Mouse (Mus musculus) left cerebral cortex, postnatal 14 days (tissue): ENCODE results near the gene Ncoa1. TPM values are rescaled to one million over a fixed set of nuclear protein-coding genes. Genes with fewer than 3 reads are reported as not detected.
"Not testable (repeated sequence)": the region's sequence is repeated elsewhere in the genome, so short reads cannot be mapped to it uniquely, and the experiment has no call there.

Experiments
- DNase-seq, 2 experiments: peaks; one replicate each; pipeline ENCODE4 v3.0.0; 2021 to 2022; ENCODE audit warnings: low spot score in 2 of 2, mixed read lengths in 1 of 2
- intact Hi-C: fragments of 180-260 bp; cut with DNase I; formaldehyde crosslinking; loops from one replicate; pipeline ENCODE4 v1.15.1; 2025
- total RNA-seq, 2 experiments: library from RNA; stranded (reverse); gene quantifications; 2 replicates each; pipeline ENCODE4 v1.2.3; 2021

Ncoa1 gene
- total RNA-seq, 2 experiments from 2014 or later = 92.0 to 95.0 TPM

GRCm38 (mm10) chr12:4358653-4359052 is 118.3 kb downstream of the Ncoa1 start:
- DNase-seq, intact Hi-C loops: not testable (repeated sequence)

DNA sequence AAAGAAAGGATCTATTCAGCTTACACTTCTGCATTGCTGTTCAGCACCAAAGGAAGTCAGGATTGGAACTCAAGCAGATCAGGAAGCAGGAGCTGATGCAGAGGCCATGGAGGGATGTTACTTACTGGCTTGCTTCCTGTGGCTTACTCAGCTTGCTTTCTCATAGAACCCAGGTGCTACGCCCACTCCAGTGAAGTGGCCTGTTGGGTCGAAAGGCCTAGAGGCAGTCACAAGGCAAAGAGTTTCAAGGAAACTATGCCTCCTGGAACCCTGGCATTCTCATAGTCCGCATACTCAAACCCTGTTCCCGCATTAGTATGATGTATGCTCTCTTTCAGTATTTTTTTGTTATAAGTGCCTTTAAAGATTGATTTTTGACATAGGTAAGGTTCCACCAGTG is 118.9 kb downstream of the Ncoa1 start:
- intact Hi-C loops = no loop called here
- no peak for DNase-seq

DNA sequence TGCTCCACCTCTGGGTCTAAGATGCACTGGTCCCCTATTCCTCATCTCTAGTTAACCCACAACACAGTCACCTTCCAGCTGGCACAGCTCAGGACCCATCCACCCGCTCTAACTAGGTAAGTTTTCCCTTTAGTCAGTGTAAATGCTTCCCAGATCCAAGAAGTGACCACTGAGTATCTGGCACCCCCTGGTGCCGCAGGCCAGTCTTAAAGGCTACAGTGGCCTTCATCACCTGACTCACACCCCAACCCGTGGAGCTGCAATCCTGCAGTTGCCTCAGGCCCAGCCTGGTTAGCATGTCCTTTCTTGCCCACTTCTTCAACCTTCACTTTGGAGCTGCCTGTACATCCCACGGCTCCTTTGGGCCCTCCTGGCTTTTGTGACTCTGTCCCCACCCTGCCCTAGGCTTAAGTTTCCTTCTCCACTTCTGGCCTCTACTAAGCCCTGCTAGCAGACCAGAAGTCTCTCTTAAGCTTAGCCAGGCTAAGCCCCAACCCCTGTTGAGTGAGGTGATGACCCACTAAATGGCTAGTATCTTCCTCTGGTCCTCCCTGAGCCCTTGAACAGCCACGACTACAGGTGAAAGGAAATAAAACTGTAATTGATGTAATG is 120.0 kb downstream of the Ncoa1 start:
- intact Hi-C loops = no loop called here
- no peak for DNase-seq

- DNase-seq = no peak
- intact Hi-C loops = no loop called here
Measured at GRCm38 (mm10) chr12:4355019-4355730, 121.8 kb downstream of the Ncoa1 start.

- DNase-seq = no peak
- intact Hi-C loops = no loop called here
Measured at GRCm38 (mm10) chr12:4343216-4343615, 133.8 kb downstream of the Ncoa1 start.

DNA sequence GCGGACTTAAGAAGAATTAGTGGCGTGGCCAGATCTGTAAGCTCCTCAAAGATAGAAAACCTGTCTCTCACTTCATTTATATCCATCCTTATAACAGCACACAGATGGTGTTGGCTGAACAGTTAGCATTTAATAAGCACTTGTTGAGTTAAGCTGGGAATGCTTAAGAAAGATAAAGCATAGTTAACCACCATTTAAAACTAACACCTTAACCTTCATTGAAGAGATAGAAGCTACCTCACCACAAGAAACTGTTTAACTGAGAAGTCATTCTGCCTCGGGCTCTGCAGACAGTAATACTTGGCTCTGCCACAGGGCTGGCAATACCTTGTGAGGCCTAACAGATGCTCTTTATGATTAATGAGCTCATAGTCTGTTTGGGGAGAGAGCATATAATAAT is 134.9 kb downstream of the Ncoa1 start:
- no peak for DNase-seq
- intact Hi-C loops = no loop called here

DNA sequence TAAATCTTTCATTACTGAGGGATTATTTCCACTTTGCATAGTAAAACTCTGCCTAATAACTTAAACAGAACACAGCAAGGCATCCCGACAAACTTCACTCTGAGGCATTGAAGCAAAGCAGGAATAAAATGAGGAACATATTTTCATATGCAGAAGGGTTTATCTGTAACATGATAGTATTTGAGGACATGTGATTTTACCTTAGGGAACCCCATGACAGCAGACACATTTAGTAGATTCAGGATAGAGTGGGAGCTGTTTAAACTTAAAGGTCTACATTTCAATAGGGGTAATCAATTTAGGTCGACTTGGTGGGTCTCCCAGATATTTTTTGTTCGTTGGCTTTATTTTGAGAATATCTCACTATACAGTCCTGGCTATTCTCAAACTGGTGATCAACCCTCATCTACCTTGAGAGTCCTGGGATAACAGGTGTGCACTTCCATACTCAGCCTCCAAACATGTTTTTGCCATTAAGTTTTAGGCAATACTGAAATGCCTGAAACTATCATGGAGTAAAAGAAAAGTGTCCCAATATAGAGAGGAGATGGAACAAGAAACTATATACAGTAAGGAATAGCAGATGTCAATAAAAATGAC is 136.6 kb downstream of the Ncoa1 start:
- DNase-seq = no peak
- intact Hi-C loops = no loop called here

GRCm38 (mm10) chr12:4323604-4324003 is 153.4 kb downstream of the Ncoa1 start:
- intact Hi-C loops = no loop called here
- no peak for DNase-seq

- no peak for DNase-seq
- intact Hi-C loops = no loop called here
Measured at GRCm38 (mm10) chr12:4322227-4322626, 154.8 kb downstream of the Ncoa1 start.

DNA sequence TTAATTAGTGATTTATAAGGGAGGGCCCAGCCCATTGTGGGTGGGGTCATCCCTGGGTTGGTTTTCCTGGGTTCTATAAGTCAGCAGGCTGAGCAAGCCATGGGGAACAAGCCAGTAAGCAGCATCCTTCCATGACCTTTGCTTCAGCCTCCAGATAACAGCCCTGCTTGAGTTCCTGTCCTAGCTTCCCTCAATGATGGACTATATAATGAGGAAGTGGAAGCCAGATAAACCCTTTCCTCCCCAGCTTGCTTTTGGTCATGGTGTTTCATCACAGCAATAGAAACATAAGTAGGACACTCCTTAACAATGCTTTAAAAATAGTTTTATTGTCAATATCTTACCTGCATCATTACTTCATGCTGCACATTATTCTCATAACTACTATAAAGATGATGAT is 163.2 kb downstream of the Ncoa1 start:
- DNase-seq = no peak
- intact Hi-C loops = no loop called here

DNA sequence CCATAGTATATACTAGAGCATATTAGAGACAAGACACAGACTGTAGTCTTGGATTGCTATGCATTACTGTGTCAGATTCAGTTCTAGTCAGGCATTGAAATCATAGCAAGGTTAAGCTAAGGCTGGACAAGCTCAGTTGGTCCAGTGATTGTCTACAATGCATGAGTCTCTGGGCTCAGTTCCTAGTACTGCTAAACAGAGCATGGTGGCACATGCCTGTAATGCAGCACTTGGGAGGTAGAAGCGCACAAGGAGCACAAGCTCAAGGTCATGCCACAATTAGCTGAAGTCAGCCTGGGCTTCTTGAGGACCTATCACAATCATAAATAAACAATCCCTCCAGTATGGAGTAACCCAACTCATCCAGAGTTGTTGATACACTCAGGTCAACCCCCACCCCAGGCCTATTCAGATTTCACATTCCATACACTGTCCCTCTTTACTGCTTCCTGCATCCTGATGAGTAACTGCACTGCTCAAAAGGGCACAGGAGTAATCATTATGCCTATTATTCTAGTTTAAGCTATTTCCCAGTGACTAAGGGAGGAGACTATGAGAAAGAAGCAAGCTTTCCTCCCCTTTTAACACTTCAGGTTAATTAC is 170.2 kb downstream of the Ncoa1 start:
- intact Hi-C loops = no loop called here
- DNase-seq = no peak

DNA sequence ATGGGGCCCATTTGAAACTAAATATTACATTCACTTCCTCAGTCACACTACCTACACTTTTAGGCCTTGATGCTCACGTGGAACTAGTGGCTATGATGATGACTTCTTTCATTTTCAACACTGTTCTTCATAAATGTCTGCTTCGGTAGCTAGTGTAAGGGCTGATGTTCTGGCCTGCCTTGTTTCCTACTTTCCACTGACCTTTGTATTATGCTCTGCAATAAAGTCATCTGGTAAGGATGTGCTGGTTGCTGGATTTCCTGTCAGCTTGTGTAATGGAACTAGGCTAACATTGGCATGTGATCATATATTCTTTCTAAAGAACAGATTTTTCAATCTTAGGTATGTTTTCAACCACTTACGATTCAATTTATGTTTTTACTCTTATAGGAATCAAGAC is 177.7 kb downstream of the Ncoa1 start:
- no peak for DNase-seq
- intact Hi-C loops = no loop called here

DNA sequence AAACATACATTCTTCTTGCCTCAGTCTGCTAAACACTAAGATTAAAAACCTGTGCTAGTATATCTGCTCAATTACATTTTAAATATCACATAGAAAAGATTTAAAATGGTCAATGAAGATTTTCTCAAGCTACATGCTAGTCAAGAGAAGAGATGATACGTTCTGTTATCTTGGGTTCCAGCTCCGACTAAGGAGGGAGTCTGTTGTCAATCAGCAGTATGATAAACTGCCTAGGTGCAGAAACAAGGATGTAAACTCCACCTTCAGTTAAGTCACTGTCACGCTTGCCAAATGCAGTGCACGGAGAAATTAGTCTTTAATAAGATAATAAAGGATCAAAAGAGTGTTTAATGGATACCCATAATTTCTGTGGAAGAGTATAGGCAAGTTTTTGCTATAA is 178.4 kb downstream of the Ncoa1 start:
- no peak for DNase-seq
- intact Hi-C loops = no loop called here

- no peak for DNase-seq
- intact Hi-C loops = no loop called here
Measured at GRCm38 (mm10) chr12:4295881-4296280, 181.1 kb downstream of the Ncoa1 start.

DNA sequence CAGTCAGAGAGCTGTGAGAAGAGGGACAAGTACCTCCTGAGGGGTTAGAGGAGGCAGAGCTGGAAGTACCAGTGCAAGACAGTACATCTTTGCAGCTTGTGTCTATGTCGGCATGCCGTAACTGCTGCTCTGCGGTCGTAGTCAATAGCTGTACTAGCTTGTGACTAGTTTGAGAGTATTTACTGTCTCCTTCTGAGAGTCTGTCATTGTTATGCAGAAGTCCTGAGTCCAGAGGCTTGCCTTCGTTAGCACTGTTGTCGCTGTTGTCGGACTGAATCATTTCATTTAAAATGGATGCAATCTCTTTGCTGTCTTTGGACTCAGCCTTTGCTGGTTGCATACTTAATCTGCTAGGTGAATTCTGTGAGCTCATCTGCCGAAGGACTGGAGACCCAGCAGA is 181.7 kb downstream of the Ncoa1 start:
- intact Hi-C loops = no loop called here

GRCm38 (mm10) chr12:4293813-4294212 is 183.2 kb downstream of the Ncoa1 start:
- DNase-seq = no peak
- intact Hi-C loops = no loop called here

More for the DNA sequence above, 181.7 kb downstream of the Ncoa1 start:
- DNase-seq = no peak

DNA sequence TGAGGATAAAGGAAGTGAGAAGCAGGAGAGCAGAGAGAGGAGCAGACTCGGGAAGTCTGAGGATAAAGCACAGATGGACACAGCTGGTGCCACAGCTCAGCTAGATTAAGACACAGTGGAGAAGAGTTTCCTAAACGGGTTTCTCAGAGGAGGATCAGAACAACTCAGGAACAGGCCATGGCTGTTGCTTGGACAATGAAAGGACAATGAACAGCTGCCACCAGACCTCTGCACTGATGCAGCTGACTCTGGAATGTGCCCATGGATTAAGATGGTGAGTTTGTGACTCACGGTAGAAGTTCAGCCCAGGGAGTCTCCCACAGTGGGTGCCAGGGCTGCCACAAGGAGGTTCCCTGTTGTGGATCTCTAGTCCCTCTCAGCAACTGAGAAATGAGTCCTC is 191.8 kb downstream of the Ncoa1 start:
- DNase-seq = no peak
- intact Hi-C loops = loop anchor here (10.0 kb wide), 1 partner anchor 260 kb away; no protein-coding TSS in a partner anchor

DNA sequence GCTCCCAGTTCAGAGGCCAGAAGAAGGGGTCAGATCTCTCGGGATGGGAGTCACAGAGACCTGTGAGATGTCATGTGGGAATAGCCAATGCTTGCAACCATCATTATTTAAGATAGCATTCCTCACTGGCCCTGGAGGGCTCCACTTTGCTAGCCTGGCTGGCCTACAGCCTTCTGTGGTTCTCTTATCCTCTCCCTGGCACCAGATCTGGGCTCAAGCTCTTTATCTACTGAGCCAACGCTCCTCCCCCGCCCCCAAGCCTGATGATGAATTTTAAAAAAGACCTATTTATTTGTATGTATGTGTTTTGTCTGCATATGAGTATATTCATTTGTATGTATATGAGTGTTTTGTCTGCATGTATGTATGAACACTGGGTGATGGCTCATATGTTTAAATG is 197.1 kb downstream of the Ncoa1 start:
- DNase-seq = no peak
- intact Hi-C loops = loop anchor here (10.0 kb wide), 1 partner anchor 265 kb away; no protein-coding TSS in a partner anchor

DNA sequence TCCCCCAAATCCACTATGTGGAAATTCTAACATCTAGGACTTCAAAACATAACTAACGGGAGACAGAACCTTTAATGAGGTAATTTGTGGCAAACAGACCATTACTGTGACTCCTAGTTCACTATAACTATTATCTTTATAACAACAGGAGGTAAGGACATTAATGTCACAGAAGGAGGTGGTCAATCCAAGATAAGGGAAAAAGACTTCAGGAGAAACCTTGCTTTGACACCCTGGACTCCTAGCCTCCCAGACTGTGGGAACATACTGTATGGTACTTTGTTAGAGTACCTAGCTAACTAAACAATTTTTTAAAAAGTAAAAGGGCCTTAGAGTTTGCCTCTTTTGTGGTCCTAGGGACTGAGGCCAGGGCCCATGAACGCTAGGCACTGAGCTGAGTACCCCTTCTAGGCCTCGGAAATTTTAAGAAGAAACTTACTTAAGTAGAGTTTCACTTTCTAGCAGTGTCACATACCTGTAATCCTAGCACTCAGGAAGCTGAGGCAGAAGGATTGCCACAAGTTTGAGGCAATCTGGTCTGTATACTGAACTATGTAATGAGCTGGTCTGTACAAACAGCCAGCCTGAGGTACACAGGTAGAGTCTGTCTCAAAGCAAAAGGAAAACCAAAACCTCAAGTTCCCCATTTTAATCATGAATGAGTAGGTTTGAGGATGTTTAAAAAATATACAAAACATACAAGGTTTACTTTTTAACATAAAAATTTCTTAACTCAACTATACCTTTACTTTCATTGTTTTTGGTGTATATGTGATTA is 197.8 kb downstream of the Ncoa1 start:
- no peak for DNase-seq
- intact Hi-C loops = no loop called here

- peak in 1 of 2 experiments; percentile 26 for DNase-seq
- intact Hi-C loops = no loop called here
Measured at GRCm38 (mm10) chr12:4271078-4271477, 205.9 kb downstream of the Ncoa1 start.
